8 mouse cellular contexts compared by ENCODE assay signal in genomic region chr15:102785055-102785820, GRCm38 (mm10).
A peak's percentile ranks its signal among the peaks of the same experiment; 100 is the strongest.
DNase-seq lines count a peak whose midpoint lies in the region; ATAC-seq and TF ChIP-seq lines count a peak whose summit lies in the region.

No protein-coding gene starts in this region.

- DNase-seq in intestine, embryonic 14.5 days (ENCODE audit: low spot score): peak; percentile 78
- peak; percentile 42 for DNase-seq in CD4-positive helper T cell, adult 2 months (ENCODE audit: low read depth, low spot score)
- peak; percentile 56 to 88 for DNase-seq in adrenal gland, adult (ENCODE audit: inconsistent age in 2 of 2, low spot score in 1 of 2)
- DNase-seq in kidney, adult 8-10 months: peak; percentile 30 to 74
- peak; percentile 53 for DNase-seq in naive thymus-derived CD4-positive, alpha-beta T cell, adult 2 months (ENCODE audit: low read depth)
- DNase-seq in urinary bladder, postnatal 14 days (ENCODE audit: low spot score): peak; percentile 72

- H3K27me3 ChIP-seq in intestine, embryonic 14.5 days (replicated peaks; ENCODE audit: control insufficient read depth, insufficient read depth, low read length): peaks cover 6% of the 10 kb centered on the region
- H3K27me3 ChIP-seq in intestine, embryonic 15.5 days (replicated peaks): peaks cover 13% of the 10 kb centered on the region

- 30% methylated on average over 10 of the region's 10 CpGs for WGBS in intestine, embryonic 14.5 days
- WGBS in intestine, embryonic 15.5 days: 29% methylated on average over 10 of the region's 10 CpGs

- peak; percentile 56 for TF ChIP-seq CTCF in cortical plate, adult 2 months (IDR thresholded peaks at IDR 0.05; ENCODE audit: extremely low read depth, insufficient read depth, low read length)

- TF ChIP-seq POLR2A in cortical plate, adult 2 months (IDR thresholded peaks at IDR 0.05; ENCODE audit: extremely low read depth, insufficient read depth, low read length): no peak

- no peaks in the 10 kb centered on the region for H3K9me3 ChIP-seq in intestine, embryonic 14.5 days (ENCODE audit: control insufficient read depth, low read length)
- H3K9me3 ChIP-seq in intestine, embryonic 15.5 days: no peaks in the 10 kb centered on the region

- H3K36me3 ChIP-seq in intestine, embryonic 14.5 days (ENCODE audit: control insufficient read depth, insufficient read depth, low read length): no peaks in the 10 kb centered on the region
- H3K36me3 ChIP-seq in intestine, embryonic 15.5 days: no peaks in the 10 kb centered on the region

- H3K27ac ChIP-seq in intestine, embryonic 14.5 days (ENCODE audit: low read depth): no peak overlapping the region
- no peak overlapping the region for H3K27ac ChIP-seq in intestine, embryonic 15.5 days
- H3K27ac ChIP-seq in cortical plate, adult 2 months (ENCODE audit: insufficient read depth, low read length): no peak overlapping the region

- no peak overlapping the region for H3K9ac ChIP-seq in intestine, embryonic 14.5 days (ENCODE audit: low read length)
- no peak overlapping the region for H3K9ac ChIP-seq in intestine, embryonic 15.5 days

- no peak overlapping the region for H3K4me2 ChIP-seq in intestine, embryonic 14.5 days (ENCODE audit: low read length)
- H3K4me2 ChIP-seq in intestine, embryonic 15.5 days (replicated peaks): no peak overlapping the region

- H3K4me1 ChIP-seq in intestine, embryonic 14.5 days (replicated peaks; ENCODE audit: control insufficient read depth, insufficient read depth, low read length): no peaks in the 10 kb centered on the region; the same call in 1 of the 2 replicates
- H3K4me1 ChIP-seq in intestine, embryonic 15.5 days (replicated peaks): peaks cover 6% of the 10 kb centered on the region; the same call in 1 of the 2 replicates
- peaks cover 7% of the 10 kb centered on the region for H3K4me1 ChIP-seq in cortical plate, adult 2 months (ENCODE audit: control insufficient read depth, insufficient read depth, low read length)

- no peak for ATAC-seq in intestine, embryonic 14.5 days (replicated peaks; ENCODE audit: low FRiP score, low TSS enrichment, low read depth)
- ATAC-seq in intestine, embryonic 15.5 days: no peak

- no peak overlapping the region for H3K4me3 ChIP-seq in intestine, embryonic 14.5 days (ENCODE audit: low read depth, low read length)
- no peak overlapping the region for H3K4me3 ChIP-seq in intestine, embryonic 15.5 days (replicated peaks)
- no peak overlapping the region for H3K4me3 ChIP-seq in cortical plate, adult 2 months (ENCODE audit: insufficient read depth, low read length)
